Mouse (Mus musculus): Measurements from ENCODE around the gene Ss18l1.

DNA sequence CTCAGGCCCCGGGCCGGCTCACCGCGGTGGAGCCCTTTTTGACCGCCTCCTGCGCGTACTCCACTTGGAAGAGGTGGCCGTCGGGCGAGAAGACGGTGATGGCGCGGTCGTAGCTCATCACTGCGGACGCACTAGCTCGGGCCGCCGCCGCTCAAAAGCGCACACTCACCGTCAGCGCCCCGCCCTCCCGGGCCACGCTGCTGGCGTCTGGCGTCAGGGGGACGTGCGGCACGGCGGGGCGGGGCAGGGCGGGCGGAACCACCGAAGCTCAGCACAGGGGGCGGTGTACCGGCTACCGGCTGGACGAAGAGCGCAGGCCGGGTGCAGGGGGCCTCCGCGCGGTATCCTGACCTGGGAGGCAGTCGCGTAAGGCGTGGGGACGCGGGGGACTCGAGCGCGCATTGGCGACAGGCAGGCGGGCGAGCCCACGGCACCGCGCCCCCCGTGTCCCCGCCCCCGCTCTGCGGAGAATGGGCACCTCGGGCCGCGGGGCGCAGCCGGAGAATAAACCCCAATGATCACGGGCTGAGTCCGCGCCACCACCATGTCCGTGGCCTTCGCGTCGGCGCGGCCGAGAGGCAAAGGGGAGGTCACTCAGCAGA is at the start of gene Ss18l1, which contains the start of gene Psma7:
- TF ChIP-seq CTCF (IDR thresholded peaks at IDR 0.05; ENCODE audit: low read depth, low read length) (no peak), GATA1 (IDR thresholded peaks at IDR 0.05; ENCODE audit: borderline replicate concordance, low read length) (no peak), TAL1 (conservative IDR thresholded peaks at IDR 0.05; ENCODE audit: low read depth, low read length) (no peak), GATA2 (IDR thresholded peaks at IDR 0.05; ENCODE audit: borderline replicate concordance, low read depth, low read length) (no peak), POLR2AphosphoS5 (IDR thresholded peaks at IDR 0.05; ENCODE audit: insufficient replicate concordance, low read depth, low read length) (no peak)
